Mouse (Mus musculus) midbrain, embryonic 10.5 days (tissue): ENCODE measurements around the gene Myb. TPM values are rescaled to one million over a fixed set of nuclear protein-coding genes. Genes with fewer than 3 reads are reported as not detected.

ENCODE experiments used
- DNase-seq: peaks from one replicate; pipeline ENCODE4 v3.0.0-alpha.2; 2017; ENCODE audit warnings: low spot score
- H3K27ac ChIP-seq: fragments of 300-500 bp; sonication (generic); replicated peaks from 2 replicates; pipeline ENCODE4 v1.5.1; 2016; ENCODE audit warnings: mild to moderate bottlenecking
- H3K27me3 ChIP-seq: fragments of 300-500 bp; sonication (generic); 2 replicates; pipeline ENCODE4 v1.6.1; 2016; ENCODE audit warnings: low read depth, mild to moderate bottlenecking; ENCODE audit not compliant: poor library complexity, severe bottlenecking
- H3K36me3 ChIP-seq: fragments of 300-500 bp; sonication (generic); 2 replicates; pipeline ENCODE4 v1.6.1; 2016; ENCODE audit warnings: mild to moderate bottlenecking, moderate library complexity
- H3K4me1 ChIP-seq: fragments of 300-500 bp; sonication (generic); 2 replicates; pipeline ENCODE4 v1.6.1; 2016
- H3K4me3 ChIP-seq: fragments of 300-500 bp; sonication (generic); 2 replicates; pipeline ENCODE4 v1.5.1; 2016; ENCODE audit warnings: mild to moderate bottlenecking, moderate library complexity
- H3K9me3 ChIP-seq: fragments of 300-500 bp; sonication (generic); replicated peaks from 2 replicates; pipeline ENCODE4 v1.6.1; 2016; ENCODE audit warnings: mild to moderate bottlenecking
- WGBS: fragments of 180-500 bp; shearing (Covaris S2); methylation state at CpG from one replicate; pipeline ENCODE4 v1.1.7; 2016; 5-methylcytosine and 5-hydroxymethylcytosine counted together
- polyA plus RNA-seq: library from polyadenylated mRNA; unstranded; fragments of >200 nt; fragmentation: Nextera tagmentation; extraction: Ambion mirVana; gene quantifications from 2 replicates; pipeline ENCODE4 v1.2.1, GENCODE M21; 2016

Myb gene
- polyA plus RNA-seq = 5.1 and 6.8 TPM in 2 replicates

DNA sequence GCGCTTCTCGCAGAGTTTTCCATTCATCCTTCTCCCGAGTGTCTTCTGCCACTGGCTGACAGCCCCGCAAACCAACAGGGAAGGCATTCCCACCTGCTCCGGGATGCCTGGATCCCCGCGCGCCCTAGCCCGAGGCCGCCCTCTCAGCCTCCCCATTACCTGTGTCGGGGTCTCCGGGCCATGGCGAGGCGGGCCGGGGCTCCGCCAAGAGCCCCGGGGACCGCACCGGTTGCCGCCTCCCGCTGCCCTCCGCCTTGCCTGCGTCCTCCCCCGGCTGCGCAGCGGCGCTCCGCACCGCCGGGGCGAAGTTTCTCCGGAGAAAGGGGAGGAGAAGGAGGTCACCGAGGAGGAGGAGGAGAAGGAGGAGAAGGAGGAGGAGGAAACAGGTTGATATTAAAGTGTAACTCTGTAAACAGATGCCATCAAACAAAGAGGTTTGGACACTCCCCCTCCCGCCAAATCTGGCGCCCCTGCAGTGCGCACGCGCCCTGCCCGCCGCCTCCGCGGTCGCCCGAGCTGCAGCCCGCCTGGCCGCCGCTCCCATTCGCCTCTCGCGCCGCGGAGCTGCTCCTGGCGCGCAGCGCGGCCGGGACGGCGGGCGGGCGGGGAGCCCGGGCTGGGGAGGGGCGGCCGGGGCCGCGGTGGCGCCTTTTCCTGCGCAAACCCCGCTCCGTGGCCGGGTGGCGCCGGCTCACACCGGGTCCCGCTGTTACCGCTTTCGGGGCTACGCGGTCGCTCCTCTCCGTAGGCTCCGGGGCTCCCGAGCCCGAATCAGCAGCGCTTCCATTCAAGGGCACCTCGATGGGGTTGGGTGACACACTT lies at the start of gene Myb:
TSS of gene Myb (minus strand) at position 448 of the 822 bp plus-strand sequence.
- peaks cover 76% of the 10 kb centered on the region for H3K27me3 ChIP-seq
- 0 out of 2 replicates have a peak, but pooled peaks cover 2% of the 10 kb centered on the region for H3K36me3 ChIP-seq
- peak within 1 kb of the TSS; percentile 93 for H3K27ac ChIP-seq
- DNase-seq = peak; percentile 87
- WGBS = under 1% methylated on average over 83 of the region's 86 CpGs
- H3K4me3 ChIP-seq = peak within 1 kb of the TSS; percentile 86
- peaks cover 35% of the 10 kb centered on the region for H3K4me1 ChIP-seq
- no peaks in the 10 kb centered on the region for H3K9me3 ChIP-seq

DNA sequence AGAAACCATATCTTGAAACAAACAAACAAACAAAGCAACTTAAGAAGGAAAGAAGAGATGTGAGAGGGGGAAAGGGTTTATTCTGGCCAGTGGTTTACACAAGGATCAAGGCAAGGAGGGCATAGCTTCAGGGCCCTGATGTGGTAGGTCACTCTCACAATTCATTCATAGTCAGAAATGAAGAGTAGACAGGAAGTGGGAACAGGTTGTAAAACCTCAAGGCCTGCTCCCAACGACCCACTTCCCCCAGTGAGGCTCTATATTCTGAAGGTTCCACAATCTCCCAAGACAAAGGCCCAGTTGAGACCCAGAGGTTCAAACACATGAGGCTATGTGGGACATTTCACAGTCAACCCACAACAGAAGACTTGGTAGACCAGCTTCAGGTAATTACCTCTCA lies 46.6 kb upstream of the Myb start:
- H3K4me3 ChIP-seq = no peak overlapping the region
- 60% methylated on average over 1 of the region's 1 CpGs for WGBS
- H3K9me3 ChIP-seq = no peaks in the 10 kb centered on the region
- DNase-seq = no peak
- no peaks in the 10 kb centered on the region for H3K36me3 ChIP-seq
- H3K4me1 ChIP-seq = no peaks in the 10 kb centered on the region
- H3K27me3 ChIP-seq = no peaks in the 10 kb centered on the region
- H3K27ac ChIP-seq = no peak overlapping the region

DNA sequence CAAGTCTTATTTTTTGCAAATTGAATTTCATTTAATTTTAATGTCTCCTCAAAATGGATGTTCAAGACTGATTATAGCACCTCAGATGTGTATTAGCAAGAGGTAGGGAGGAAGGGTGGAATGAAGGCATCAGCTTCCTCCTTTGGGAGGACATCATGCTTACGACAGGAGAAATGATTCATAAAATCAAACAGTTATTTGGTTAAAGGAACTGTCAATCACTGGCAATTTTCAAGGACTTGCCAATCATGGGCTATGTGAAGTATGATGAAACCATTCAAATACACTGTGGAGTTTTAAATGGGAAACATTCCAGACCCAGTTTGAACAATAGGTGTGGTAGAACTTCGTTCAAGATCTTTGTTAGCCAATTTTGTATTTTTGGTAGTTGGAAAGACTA lies 45.4 kb upstream of the Myb start:
- no peaks in the 10 kb centered on the region for H3K36me3 ChIP-seq
- no peak overlapping the region for H3K4me3 ChIP-seq
- no peaks in the 10 kb centered on the region for H3K9me3 ChIP-seq
- WGBS = 89% methylated on average over 2 of the region's 2 CpGs
- no peaks in the 10 kb centered on the region for H3K4me1 ChIP-seq
- DNase-seq = no peak
- no peak overlapping the region for H3K27ac ChIP-seq
- H3K27me3 ChIP-seq = no peaks in the 10 kb centered on the region

DNA sequence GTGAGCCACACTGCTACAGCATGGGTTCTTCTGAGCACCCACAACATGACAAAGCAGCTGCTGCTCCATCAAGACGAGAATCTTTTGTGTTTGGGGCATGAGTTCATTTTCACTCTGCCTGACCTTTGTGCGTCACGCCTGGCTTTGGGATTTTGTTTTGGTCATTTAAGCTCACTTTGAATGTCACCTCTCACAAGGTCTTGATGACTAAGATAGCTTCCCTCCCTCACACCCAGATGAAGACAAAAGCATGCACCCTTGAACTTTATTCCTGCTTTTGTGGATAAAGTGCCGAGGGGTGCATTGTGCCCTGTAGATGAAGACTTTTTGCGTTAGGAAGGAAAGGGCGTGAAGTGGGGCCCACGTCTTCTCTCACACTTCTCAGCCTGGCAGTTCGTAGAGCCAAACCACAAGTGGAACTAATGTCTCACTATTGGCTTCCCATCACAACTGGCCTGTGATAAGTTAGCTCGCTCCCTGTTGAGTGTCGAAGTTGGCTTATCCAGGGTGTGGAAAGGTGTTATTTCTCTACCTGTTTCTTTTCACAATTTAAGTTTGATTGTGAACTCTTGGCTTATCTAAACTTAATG lies 43.8 kb upstream of the Myb start:
- Histone ChIP-seq H3K9me3 (0 out of 2 replicates have a peak, but pooled peaks cover 4% of the 10 kb centered on the region), H3K27ac (no peak overlapping the region), H3K36me3 (no peaks in the 10 kb centered on the region), H3K27me3 (no peaks in the 10 kb centered on the region), H3K4me1 (no peaks in the 10 kb centered on the region), H3K4me3 (no peak overlapping the region)
- DNase-seq = no peak
- 80% methylated on average over 10 of the region's 10 CpGs for WGBS

DNA sequence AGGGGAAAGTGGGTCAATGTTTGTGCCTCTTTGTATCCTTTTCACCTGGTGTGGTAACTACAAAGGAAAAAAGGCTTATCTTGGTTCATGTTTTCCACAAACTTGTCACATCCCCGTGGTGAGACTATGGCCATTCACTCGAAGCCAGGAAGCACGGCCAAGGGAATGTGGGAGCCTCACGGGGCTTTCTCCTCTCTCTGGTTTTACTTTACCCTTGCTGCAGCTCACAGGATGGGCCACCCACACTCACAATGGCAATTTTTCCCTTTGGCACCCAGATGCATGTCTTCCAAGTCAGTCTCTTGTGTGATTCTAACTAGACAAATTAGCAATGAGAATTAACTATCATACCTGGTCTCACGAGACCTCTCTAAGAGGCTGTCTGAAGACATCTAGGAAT lies 43.1 kb upstream of the Myb start:
- Histone ChIP-seq H3K9me3 (0 out of 2 replicates have a peak, but pooled peaks cover 4% of the 10 kb centered on the region), H3K27me3 (no peaks in the 10 kb centered on the region), H3K36me3 (no peaks in the 10 kb centered on the region), H3K4me1 (no peaks in the 10 kb centered on the region), H3K27ac (no peak overlapping the region), H3K4me3 (no peak overlapping the region)
- 89% methylated on average over 5 of the region's 5 CpGs for WGBS
- DNase-seq = no peak

DNA sequence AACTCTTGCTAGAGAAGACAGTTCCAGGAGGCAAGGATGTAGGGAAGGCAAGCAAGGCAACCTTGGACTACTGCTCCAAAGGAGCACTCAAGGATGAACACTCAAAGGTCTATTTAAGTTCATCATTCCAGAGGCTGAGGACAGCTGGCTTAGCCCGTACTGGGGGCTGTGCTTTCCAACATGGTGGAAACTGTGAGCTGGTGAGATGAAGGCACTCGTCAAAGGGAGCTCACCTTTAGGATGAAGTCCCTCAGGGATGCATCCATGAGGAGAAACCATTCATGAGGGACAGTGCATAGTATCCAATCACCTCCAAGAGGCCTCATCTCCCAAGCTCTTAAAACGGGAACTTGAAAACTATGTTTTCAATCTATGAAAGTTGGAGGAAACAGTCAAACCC lies 42.7 kb upstream of the Myb start:
- H3K4me1 ChIP-seq = no peaks in the 10 kb centered on the region
- no peak for DNase-seq
- WGBS = 88% methylated on average over 3 of the region's 3 CpGs
- H3K36me3 ChIP-seq = no peaks in the 10 kb centered on the region
- H3K27ac ChIP-seq = no peak overlapping the region
- no peaks in the 10 kb centered on the region for H3K27me3 ChIP-seq
- H3K9me3 ChIP-seq = 0 out of 2 replicates have a peak, but pooled peaks cover 4% of the 10 kb centered on the region
- H3K4me3 ChIP-seq = no peak overlapping the region

DNA sequence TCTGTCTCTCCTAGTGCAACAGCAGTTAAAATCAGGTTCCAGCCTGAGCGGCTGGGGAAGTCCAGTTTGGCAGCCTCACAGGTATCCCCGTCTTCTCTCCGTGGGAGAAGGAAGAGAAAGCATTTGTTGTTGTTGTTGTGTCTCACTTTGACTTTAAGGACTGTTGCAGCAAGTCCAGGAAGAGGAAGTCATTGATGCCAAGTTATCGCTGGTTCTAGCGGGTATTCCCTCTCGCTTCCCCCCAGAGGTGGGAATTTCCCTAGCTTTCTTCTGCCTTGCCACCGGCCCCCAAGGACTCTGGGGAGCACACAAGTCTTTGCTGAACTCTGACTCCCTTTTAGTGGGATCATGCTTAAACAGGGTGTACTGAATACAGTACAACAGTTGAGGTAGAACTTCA lies 40.0 kb upstream of the Myb start:
- WGBS = 91% methylated on average over 7 of the region's 7 CpGs
- Histone ChIP-seq H3K9me3 (0 out of 2 replicates have a peak, but pooled peaks cover 4% of the 10 kb centered on the region), H3K27ac (no peak overlapping the region), H3K36me3 (no peaks in the 10 kb centered on the region), H3K4me1 (no peaks in the 10 kb centered on the region), H3K4me3 (no peak overlapping the region), H3K27me3 (no peaks in the 10 kb centered on the region)
- no peak for DNase-seq

DNA sequence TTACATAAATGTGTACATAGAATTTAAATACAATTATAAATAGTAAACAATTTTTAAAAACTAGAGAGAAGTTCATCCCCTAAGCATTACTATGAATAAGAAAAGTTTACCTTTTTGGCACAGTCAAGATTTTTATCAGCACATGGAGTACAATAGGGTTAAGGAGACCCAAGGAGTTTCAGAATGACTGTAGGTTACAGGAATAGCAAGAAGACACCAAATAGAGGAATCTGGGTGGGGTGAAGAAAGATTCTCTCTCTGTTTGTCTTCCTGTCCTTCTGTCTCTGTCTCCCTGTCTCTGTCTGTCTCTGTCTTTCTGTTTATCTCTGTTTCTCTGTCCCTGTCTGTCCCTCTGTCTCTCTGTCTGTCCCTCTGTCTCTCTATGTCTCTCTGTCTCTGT lies 39.5 kb upstream of the Myb start:
- Histone ChIP-seq H3K4me3 (no peak overlapping the region), H3K27me3 (no peaks in the 10 kb centered on the region), H3K4me1 (no peaks in the 10 kb centered on the region), H3K27ac (no peak overlapping the region), H3K36me3 (no peaks in the 10 kb centered on the region), H3K9me3 (0 out of 2 replicates have a peak, but pooled peaks cover 4% of the 10 kb centered on the region)
- no peak for DNase-seq

DNA sequence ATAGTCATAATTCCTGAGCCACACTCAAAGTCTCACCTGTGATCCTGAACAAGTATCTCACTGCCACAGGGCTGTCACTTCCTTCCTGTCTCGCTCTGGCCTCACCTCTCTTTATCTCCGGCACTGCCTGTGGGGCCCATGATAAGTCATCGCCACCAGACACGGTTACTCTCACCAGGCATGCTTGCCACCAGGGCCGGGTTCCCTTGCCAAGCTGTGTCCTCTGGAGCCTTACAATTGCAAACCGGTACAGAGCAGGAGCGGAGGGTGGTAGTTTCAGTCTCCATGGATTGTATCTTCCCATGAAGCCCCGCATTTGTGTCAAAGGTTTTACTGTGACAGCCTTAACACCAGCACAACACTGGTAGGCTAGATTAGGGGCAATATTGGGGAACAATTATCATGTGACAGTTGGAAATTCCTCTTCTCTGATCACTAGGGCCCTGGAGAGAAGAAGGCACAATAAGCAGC lies 35.9 kb upstream of the Myb start:
- Histone ChIP-seq H3K4me1 (peaks cover 13% of the 10 kb centered on the region), H3K27me3 (no peaks in the 10 kb centered on the region; the same call in 1 of the 2 replicates), H3K4me3 (no peak overlapping the region), H3K36me3 (no peaks in the 10 kb centered on the region), H3K27ac (no peak overlapping the region), H3K9me3 (0 out of 2 replicates have a peak, but pooled peaks cover 4% of the 10 kb centered on the region)
- 93% methylated on average over 8 of the region's 8 CpGs for WGBS
- DNase-seq = no peak

DNA sequence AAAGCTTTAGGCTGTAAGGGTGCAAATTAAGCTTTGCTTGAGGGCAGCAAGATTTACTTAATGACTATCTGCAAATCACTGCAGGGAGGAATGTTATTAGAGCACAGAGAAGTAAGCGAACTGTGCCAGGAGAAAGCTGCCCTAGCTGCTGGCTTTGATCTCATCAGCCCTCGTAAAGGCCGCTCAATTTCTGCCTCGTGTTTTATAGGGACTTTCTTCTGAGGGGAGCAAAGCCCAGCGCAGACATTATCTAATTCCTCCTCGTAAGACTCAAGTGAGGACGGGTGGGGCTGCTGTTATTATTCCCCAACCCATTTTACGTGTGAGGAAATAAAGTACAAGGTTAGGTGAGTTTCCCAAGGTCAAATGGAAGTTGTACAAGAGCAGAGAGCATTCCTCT lies 34.8 kb upstream of the Myb start:
- peaks cover 13% of the 10 kb centered on the region for H3K4me1 ChIP-seq
- no peak overlapping the region for H3K27ac ChIP-seq
- no peaks in the 10 kb centered on the region for H3K36me3 ChIP-seq
- no peak overlapping the region for H3K4me3 ChIP-seq
- H3K9me3 ChIP-seq = 0 out of 2 replicates have a peak, but pooled peaks cover 4% of the 10 kb centered on the region
- 64% methylated on average over 8 of the region's 8 CpGs for WGBS
- H3K27me3 ChIP-seq = no peaks in the 10 kb centered on the region; the same call in 1 of the 2 replicates
- no peak for DNase-seq

DNA sequence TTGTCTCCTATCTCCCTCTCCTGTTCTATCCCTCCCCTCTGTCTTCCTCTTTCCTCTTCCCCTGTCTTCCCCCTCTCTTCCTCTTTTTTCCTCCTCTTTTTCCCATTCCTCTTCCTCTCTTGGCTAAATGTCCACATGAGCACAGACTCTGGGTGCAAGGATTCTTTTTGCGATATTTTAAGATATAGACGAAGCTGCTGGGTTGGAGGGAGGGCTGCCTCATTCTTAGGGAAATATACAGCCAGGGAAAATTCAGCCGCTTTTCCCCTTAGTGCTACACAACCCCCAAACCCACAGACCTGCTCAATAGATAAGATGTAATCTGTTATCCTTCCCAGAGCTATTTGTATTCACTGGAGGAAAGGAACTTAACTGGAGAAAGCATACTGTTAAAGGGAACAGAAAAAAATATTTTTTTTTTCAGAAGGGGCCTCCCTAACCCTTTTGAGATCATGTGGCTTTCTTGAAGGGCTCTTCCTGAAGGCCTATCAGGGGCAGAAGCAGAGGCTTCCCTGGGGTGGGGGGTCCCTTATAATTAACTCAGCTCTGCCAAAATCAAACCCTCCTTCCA lies 33.2 kb upstream of the Myb start:
- Histone ChIP-seq H3K27ac (0 out of 2 replicates have a peak overlapping the region, but pooled peaks have one; percentile 34), H3K36me3 (no peaks in the 10 kb centered on the region), H3K4me3 (no peak overlapping the region), H3K9me3 (no peaks in the 10 kb centered on the region), H3K4me1 (peaks cover 13% of the 10 kb centered on the region), H3K27me3 (no peaks in the 10 kb centered on the region; the same call in 1 of the 2 replicates)
- DNase-seq = no peak
- WGBS = 54% methylated on average over 3 of the region's 3 CpGs

DNA sequence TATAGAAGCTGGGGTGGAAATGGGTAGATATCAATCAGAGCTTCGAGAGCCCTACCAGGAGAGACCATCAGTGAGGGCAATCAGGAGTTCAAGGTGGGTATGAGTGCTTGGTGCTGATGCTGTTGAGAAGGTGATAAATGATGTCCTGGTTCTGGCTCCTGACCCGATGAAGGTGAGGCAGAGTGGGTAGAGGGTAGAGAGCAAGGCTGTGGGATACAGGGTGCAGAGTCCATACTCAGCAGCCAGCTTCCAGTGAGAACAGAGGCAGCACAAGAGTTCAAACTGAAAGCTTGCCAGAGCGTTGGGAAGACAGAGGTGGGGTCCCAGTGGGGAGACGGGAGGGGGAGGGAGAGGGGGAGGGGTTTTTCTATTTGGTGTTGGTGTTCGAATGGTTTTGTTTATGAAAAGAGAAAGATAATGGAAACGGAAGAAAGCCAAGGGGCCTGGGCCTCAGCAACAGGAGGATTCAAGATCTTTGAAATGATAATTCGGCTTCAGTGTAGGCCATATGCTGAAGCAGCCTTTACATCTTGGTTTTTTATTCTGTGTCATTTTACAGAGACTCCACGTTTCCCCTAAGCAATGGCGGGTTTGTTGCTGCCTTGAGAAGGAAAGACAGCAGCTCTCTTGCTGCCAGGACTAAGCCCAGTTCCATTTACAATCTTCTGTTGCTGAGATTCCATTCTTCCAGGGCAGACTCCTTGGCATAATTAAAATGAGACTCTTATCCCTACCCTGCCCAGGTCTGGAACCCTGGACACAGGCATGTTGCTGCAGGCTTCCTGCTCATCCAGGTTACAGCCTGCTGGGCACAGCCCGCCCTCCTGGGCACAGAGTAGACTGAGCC lies 32.5 kb upstream of the Myb start:
- H3K4me1 ChIP-seq = peaks cover 18% of the 10 kb centered on the region
- peak overlapping the region; percentile 34; the same call in 1 of the 2 replicates for H3K27ac ChIP-seq
- H3K4me3 ChIP-seq = no peak overlapping the region
- H3K27me3 ChIP-seq = no peaks in the 10 kb centered on the region; the same call in 1 of the 2 replicates
- no peaks in the 10 kb centered on the region for H3K36me3 ChIP-seq
- 35% methylated on average over 10 of the region's 10 CpGs for WGBS
- DNase-seq = no peak
- H3K9me3 ChIP-seq = no peaks in the 10 kb centered on the region
